Mouse (Mus musculus): ENCODE data around the gene Foxj3.

Foxj3 gene

DNA sequence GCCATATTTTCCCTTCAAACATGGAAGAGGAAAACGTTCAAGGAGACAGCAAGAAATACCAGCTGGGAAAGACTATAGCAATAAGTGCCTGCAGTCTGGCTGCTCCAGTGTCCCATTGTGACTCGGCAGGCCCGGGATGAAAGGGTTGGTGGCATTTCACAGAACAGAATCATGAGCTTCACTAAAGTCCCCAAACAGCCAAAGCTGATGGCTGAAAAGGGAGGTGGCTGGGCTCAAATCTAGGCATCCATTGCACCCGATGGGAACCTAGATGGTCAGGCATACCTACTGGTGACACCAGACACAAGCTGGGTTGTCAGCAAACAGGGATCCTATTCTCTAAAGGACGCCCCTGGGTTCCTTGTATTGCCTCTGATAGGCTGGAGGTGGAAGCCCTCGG lies 101.1 kb downstream of the Foxj3 start:
- DNase-seq = no peak

DNA sequence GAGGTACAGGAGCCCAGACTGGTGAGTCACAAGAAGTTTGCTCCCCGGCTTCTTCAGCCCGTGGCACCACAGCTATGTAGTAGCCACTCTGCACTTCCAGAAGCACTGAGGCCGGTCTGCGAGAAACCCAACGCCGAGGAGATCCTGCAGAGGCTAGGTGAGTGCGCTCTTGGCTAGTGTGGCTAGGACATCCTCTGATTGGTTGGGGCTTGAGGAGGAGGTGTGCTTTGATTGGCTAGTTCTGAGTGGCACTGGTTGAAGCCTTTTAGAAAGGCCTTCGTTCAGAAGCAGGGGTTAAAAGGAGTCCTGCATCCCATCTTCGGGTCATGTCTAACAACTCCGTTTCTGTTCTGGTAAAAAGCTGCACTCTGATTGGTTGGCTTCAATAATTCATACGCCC lies 101.9 kb downstream of the Foxj3 start:
- DNase-seq = no peak

DNA sequence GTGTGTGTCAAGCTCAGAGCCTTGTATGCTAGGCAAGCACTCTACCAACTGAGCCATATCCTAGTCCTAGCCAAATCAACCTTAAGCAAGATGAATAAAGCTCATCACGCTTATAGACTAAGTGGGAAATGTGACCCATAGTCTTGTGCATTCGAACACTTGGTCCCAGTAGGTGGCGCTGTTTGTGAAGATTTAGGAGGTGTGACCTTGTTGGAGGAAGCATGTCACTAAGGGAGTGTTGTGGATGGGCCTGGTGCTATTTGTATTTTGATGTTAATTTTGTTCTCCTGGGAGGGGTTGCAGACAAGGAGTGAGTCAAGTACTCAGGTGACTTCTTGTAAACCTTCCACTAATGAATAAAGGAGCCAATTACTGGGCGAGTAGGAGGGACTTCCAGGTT lies 105.9 kb downstream of the Foxj3 start:
- DNase-seq = no peak

DNA sequence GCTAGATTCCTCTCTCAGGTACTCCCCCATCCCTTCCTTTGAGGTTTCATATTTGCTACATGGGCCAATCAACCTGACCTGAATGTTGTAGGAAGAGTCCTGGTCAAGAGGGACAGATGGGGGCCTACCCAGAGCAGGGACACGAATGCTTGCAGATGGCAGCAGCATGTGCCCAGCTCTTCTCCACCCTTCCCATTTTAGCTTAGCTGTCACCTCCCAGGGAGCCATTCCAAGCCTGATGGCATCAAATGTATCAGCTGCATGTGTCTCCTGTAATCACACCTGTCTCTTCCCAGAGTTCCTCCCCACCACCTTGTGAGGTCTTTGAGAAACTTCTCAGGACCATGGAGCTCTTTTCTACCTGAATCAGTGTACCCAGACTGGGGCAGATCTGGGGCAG lies 120.2 kb downstream of the Foxj3 start:
- DNase-seq = no peak

DNA sequence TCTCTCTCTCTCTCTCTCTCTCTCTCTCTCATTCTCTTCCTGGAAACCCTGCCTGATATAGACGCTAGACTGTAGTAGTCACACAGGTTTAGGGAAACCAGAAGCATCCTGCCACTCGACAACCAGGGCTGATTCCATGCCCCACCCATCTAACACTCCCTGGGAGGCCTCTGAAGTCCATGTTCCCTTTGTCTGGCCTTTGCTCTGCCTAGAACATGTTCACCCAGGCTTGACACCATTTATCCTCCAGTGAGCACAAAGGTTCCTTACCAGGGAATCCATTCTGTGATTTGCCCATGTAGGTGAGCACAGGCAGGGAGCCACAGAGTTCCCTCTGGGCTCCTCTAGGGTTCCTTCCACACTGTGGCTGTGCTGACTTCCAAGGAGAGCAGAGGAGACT lies 121.4 kb downstream of the Foxj3 start:
- peak; percentile 92 for DNase-seq

DNA sequence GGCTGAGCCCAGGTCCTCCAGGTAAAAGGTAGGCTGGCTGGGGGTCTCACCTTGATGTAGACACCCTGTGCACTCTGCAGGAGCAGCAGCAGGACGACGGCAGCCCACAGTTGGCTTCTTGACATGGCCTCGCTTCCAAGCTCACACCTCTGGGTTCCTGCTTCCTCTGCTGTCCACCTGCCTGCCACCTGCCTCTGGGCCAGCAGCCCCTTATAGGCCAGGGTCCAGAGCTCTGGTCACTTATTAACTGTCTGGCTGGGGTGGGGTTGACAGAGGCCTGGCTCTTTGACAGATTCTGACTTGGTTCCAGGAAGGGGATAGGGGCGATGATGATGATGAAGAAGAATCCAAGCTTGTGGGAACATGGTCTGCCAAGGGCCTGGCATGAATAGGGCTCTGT lies 121.9 kb downstream of the Foxj3 start, which contains the start of gene Guca2b:
Gene Guca2b, minus strand, starts transcription at position 224 of the 400 bp plus-strand sequence.
- DNase-seq = peak; percentile 83

DNA sequence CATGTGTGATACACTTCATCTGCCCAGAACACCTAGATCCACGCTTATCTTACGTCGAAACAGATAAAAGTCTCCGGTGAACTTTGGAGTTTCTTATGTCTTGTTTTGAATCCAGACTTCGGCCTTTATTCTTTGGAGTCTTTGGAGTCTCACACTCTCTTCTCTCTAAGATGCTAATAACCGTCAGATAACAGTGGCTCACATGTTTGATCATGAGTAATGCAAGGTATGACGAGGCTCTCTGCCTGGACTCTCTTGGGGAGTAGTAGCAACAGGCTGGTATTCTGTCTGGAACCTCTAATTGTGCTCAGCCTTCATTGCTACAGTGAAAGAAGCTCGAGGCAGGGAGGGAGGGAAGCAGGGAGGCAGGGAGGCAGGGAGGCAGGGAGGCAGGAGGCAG lies 123.2 kb downstream of the Foxj3 start:
- DNase-seq = no peak

DNA sequence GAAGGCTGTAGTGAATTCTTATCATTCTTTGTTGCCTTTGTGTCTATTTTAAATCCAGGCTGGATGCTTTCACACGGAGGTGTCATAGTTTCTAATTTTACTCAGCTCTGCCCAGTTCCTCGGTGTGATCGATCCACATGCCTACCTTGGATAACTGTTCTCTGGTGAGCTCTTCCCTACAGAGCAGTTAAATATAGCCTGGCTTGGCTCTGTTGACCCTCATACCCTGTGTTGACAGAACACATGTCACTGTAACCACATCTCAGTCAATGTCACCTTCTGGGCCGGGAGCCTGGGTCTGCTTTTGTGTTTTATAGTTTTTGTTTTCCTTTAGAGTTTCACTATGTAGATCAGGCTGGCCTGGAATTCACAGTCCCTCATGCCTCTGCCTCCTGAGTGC lies 125.3 kb downstream of the Foxj3 start:
- no peak for DNase-seq

DNA sequence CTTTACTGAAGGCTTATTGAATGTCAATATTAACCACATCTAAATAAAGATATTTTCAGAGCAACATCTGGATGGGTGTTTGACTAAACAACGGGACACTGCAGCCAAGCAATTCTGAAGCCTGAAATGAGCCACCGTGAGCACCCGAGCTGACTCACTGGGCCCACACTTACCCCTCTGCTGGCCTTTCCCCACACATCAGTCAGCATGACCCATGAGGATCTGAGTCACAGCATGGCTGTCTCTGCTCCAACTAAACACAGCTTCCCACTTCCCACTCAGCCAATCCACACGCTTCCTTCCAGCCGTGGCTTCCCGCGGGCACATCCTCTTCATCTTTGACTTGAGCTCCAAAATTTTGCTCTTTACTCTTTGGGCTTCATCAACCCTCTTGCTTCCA lies 126.2 kb downstream of the Foxj3 start:
- DNase-seq = no peak

DNA sequence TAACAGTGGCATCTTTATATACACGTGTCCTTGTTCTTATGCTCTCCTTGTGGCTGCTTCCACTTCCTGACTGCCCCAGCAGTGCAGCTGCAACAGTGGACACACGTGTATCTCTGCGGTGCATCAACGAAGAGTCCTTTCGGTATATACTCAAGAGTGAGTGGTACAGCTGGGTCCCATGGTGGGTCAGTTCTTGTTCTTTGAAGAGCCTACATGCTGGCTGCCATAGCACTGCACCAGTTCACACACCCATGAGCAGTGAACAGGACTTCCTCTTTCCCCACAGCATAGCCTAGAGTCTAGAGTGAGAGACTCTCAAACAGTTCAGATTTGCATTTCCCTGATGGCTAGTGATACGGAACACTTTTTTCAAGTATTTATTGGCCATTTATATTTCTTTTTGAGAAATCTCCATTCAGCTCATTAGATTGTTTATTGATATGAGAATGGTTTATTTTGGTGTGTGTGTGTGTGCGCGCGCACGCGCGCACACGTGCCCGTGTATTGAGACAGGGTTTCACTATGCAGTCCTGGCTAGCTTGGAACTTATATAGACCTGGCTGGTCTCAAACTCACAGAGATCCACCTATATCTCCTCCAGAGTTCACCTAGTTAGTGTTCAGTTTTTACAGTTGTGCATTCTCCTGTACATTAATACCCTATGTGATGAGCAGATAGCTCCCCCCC lies 126.7 kb downstream of the Foxj3 start:
- no peak for DNase-seq

DNA sequence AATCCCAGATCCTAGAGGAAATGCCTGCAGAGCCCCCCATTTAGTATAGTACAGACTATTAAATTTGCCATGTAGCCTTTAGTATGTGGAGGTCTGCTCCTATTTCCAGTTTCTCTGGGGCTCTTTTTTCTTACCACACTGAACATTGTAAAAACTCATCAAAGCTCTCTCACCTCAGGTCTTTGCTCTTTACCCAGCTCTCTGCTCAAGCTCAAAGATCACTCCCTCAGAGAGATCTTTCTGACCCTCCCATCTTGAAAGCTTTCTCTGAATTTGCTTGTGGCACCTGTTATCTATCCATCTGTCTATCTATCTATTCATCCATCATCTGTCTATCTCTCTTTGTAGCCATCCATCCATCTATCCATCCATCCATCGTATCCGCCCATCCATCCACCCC lies 128.4 kb downstream of the Foxj3 start:
- peak; percentile 58 for DNase-seq

DNA sequence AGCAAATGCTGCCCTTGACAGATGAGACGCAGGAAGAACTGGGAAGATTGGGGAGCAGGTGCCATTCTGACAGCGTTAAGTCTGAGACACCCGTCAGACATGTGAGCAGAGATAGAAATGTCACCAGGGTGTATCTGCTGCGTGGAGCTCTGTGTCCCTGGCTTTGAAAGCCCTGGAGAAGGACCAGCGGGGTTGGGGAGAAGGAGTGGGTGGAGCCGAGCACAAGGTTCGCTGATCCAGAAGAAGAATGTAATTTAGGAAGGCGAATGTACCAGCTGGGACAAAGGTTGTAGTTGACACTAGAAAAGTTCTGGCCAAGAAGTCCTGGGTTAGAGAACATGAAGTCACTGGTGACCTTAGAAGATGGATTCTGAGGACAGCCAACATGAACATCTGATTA lies 129.3 kb downstream of the Foxj3 start:
- peak; percentile 86 for DNase-seq

DNA sequence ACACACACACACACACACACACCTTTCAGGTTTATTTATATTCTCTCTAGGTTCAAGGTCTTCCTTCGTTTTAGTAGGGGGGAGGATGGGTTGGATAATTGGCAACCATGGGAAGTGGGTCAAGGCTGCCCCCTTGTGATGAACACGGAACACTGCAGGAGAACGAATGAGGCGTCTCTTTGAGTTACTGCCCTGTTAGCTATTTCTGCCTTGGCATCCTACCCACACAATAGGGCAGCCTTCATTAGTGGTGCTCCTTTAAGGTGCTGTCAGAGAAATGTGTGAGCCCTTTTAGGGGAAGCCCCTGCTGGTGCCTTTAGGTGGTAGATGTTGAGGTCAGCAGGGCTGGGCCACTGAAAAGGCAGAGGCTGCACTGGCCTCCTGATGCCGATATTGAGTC lies 130.7 kb downstream of the Foxj3 start:
- peak; percentile 61 for DNase-seq

DNA sequence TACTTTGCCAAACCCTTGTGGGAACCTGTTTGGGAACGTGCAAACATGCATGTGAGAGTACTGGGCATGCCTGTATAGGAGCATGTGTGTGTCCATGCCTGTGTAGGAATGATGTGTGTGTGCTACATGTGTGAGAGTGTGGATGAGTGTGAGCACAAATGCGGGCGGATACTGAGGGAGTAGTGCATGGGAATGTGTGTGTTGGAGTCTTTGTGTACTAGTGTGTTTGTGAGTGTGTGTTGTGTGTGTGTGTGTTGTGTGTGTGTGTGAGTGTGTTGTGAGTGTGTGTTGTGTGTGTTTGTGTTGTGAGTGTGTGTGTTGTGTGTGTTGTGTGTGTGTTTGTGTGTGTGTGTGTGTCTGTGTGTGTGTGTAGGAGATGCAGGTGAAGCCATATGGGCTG lies 131.4 kb downstream of the Foxj3 start:
- no peak for DNase-seq

DNA sequence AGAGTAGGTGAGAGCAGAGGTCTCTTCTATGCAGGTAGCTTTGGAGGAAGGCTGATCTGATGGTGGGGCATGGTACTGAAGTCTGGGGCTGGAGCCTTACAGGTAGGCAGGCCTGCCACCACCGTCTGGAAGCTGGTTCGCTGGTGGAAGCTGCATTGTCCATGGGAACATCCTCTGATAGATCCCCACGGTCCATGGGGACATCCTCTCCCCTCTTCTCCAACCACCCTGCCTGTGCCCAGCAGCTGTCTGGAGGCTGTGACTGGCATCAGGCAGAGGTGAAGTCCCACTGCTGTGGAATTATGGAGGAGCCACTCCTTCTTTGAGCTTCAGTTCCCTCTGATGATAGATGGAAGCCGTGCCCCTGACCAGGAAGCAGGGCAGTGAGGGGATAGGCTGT lies 131.8 kb downstream of the Foxj3 start:
- no peak for DNase-seq

DNA sequence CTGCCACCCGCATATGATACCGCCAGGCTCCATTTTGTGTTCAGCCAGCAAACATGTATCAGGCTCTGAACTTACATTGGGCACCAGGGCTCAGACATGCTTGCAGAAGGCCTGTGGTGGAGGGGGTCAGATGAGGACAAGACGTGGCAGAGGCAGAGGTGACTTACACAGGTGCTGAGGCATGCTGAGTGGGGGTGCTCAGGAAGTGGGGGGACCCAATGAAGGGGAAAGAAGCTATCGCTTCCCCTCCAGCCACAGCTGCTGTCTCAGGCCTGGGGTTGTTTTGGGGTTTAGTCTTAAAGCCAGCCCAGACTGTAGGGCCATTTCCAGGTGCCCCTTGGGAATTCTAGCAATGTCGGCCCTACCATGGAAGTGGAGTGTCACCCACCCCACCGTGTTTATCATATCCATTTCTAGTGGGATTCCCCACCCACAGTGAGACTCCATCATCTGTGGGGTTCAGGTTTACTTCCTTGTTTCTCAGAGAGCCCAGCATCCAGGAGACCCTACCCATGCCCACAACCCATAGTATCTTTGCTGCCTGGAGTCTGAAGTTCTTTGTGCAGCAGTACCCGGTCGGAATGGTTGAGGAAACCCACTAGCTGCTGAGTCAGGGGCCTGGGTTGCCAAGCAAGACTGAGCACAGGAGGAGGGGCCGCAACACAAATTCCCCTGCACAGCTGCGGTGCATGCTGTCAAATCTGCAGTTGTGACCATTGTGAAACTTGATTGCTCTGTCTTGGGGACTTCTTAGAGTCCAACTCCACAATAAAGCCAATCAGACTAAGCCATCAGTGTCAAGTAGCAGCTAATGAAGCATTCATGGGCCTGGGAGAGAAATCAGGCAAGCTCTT lies 132.8 kb downstream of the Foxj3 start:
- no peak for DNase-seq

DNA sequence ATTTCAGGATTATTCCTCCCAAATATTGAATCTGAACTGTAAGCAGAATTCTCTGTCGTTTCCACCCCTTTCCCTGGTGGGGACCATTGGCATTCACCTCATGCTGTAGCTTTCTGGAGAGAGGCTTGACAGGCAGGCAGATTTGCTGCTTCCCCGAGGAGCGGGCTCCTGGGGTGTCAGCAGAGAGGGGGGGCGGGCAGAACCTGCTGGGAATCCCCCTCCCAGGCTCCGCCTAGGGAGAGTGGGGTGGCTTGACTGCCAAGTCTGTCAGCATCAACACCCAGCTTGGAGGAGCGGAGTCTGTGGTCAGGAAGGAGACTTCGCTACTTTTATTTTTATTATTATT lies 133.4 kb downstream of the Foxj3 start:
- DNase-seq = no peak

DNA sequence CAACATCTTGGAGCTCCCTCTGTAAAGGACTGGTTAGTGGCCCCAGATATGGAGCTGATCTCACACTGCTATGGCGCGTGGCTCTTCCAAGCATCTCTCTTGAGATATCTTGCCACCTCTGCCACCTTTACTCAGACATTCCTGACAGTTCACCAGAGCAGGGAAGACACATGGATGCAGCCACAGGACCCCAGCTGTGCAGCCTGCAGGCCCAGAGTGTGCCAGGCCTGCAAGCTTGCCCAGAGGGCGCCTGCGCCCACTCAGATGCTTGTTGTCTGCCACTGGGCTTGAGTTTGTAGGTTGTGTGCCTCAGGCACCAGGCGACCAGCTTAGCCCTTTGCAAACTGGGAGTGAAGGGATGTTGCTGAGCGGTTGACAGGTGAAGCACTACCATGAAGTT lies 133.9 kb downstream of the Foxj3 start:
- no peak for DNase-seq

DNA sequence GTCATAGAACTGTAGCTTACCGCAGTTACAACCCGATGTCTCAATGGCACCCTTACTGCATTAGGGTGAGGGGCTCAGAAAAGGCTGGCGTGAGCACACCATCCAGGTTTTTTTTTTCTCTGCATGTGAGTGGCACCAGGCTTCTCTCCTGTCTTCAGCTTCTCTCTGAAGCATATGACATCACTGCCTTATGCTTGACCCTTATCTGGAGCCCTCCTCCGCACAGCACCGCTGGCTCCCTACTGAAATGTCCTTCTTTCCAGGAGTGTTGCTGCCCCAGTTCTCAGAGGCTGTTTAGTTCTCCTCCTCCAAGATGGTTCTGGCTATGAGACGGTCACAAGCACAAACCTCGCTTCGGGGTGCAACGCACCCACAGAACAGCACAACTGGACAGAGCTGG lies 134.4 kb downstream of the Foxj3 start:
- DNase-seq = no peak

DNA sequence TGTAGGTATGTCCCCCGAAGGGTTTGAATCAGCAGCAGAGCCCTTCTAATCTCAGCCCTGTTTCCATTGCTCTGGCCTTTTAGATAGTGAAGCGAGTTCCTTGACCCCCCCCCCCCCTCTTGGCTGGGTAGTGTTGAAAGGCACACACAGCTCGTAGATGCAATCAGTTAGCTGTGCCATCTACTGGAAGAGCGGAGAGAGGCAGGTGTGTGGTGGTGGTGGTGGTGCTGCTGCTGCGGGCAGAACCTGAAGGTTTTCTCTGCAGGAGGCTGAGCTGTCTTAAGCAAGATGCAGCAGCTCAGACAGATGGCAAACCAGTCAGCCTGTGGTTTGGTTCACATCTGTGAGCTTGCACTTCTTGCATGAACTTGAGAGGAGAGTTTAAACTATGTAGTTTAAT lies 135.9 kb downstream of the Foxj3 start:
- no peak for DNase-seq

Measured in kidney, adult 9 months (tissue).